ENCODE assay signal across 9 mouse cellular contexts in the genomic region with DNA sequence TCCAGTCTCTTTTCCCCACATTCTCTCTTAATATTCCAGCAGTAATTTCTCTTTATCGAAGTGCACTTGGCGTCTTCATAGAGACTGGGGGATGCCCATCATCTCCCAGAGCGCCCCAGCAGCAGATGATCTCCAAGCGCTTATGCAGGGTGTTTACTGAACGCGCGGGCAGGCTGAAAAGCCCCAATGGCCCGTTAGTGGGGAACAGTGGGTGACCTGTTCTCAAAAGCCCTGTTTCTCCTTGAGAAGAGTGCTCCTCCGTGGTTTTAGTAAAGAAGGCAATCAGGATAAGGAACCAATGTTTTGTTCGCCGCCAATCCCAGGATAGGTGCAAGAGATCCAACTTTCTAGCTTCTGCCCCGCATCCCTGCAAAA. TPM values are rescaled to one million over a fixed set of nuclear protein-coding genes. Genes with fewer than 3 reads are reported as not detected.
DNase-seq lines count a peak whose midpoint lies in the region; ATAC-seq and TF ChIP-seq lines count a peak whose summit lies in the region.
"Had no signal": no experiment of that assay in that cellular context is flagged by ENCODE, and none has a peak within 500 bp of the region (broad histone marks: within the 10 kb centered on the region; RNA-seq: fewer than 3 reads in every experiment).

No protein-coding gene starts in this region.

- H3K27me3 ChIP-seq in limb, embryonic 13.5 days = peaks cover 76% of the 10 kb centered on the region

- H3K9ac ChIP-seq in limb, embryonic 13.5 days = peak overlapping the region; percentile 76
- H3K9ac ChIP-seq: liver, embryonic 14.5 days had no signal

- H3K36me3 ChIP-seq in limb, embryonic 13.5 days = no peaks in the 10 kb centered on the region

- no peaks in the 10 kb centered on the region for H3K9me3 ChIP-seq in limb, embryonic 13.5 days

- no peak for ATAC-seq in limb, embryonic 13.5 days (ENCODE audit: low FRiP score, low read depth)

- no peak for TF ChIP-seq CTCF in gastrocnemius, adult 2 months (IDR thresholded peaks at IDR 0.05)

- no peak for DNase-seq in gastrocnemius, adult 2 months
- DNase-seq in gastrocnemius, postnatal 14 days = no peak
- DNase-seq in right cerebral cortex, postnatal 10 days (ENCODE audit: low spot score in 2 of 2) = peak; percentile 23 to 33
- DNase-seq in right cerebral cortex, postnatal 36 days (ENCODE audit: low spot score in 2 of 2) = no peak
- DNase-seq in telencephalon, adult 2 months (ENCODE audit: low read depth, low spot score) = peak; percentile 2
- no peak for DNase-seq in gastrocnemius, adult 18-20 months (ENCODE audit: low spot score)
- DNase-seq in kidney, adult 9 months = no peak

- no peak overlapping the region for H3K27ac ChIP-seq in gastrocnemius, adult 2 months
- no peak overlapping the region for H3K27ac ChIP-seq in limb, embryonic 13.5 days
- H3K27ac ChIP-seq: liver, embryonic 14.5 days had no signal

- H3K4me1 ChIP-seq in limb, embryonic 13.5 days = peaks cover 22% of the 10 kb centered on the region

- H3K4me3 ChIP-seq in gastrocnemius, adult 2 months = peak overlapping the region; percentile 67
- peak overlapping the region; percentile 69 for H3K4me3 ChIP-seq in limb, embryonic 13.5 days

- intact Hi-C loops in gastrocnemius, adult 2 months (cut with DNase I) = no loop called here
- intact Hi-C loops in gastrocnemius, postnatal 14 days (cut with DNase I; ENCODE audit: low total_unique reads) = no loop called here

- 15% methylated on average over 12 of the region's 12 CpGs for WGBS in limb, embryonic 13.5 days

- peak overlapping the region; percentile 92 for H3K4me2 ChIP-seq in limb, embryonic 13.5 days (replicated peaks)

RNA-seq across cellular contexts. Expression of a gene that starts 0.9 kb away (rescaled TPM):
- 10 to 100 TPM; 60.7 to 78.2 TPM for total RNA-seq in gastrocnemius, adult 2 months (2021)
- total RNA-seq in gastrocnemius, postnatal 14 days (2021) = 10 to 100 TPM; 55.7 to 59.8 TPM
- 9.7 and 10.7 TPM in 2 replicates for polyA plus RNA-seq in limb, embryonic 13.5 days (2015; fragmentation: Nextera tagmentation; extraction: Ambion mirVana)
- total RNA-seq in gastrocnemius, adult 18-20 months (2021) = 10 to 100 TPM; 63.1 to 75.4 TPM

Comparison
In these comparisons a context has a peak if more than half of its experiments do, and no peak if none do; other contexts are left out.
1. DNase-seq: peak in right cerebral cortex, postnatal 10 days (2 of 2) and telencephalon, adult 2 months (single experiment); none in gastrocnemius, adult 2 months (single experiment), gastrocnemius, postnatal 14 days (single experiment), right cerebral cortex, postnatal 36 days (0 of 2), gastrocnemius, adult 18-20 months (single experiment) and kidney, adult 9 months (single experiment).